Mouse (Mus musculus) lung, postnatal 0 days (tissue): Measurements from ENCODE around the gene Cox16. TPM values are rescaled to one million over a fixed set of nuclear protein-coding genes. Genes with fewer than 3 reads are reported as not detected.

Experiments
- ATAC-seq: fragments of 200-750 bp; cut with Nextera tagmentation; 2 replicates; pipeline ENCODE4 v1.8.0; 2017; ENCODE audit warnings: moderate library complexity
- DNase-seq: peaks from one replicate; pipeline ENCODE4 v3.0.0-alpha.2; 2016; ENCODE audit warnings: low spot score
- H3K27ac ChIP-seq: fragments of 300-500 bp; sonication (generic); 2 replicates; pipeline ENCODE4 v1.5.1; 2014; ENCODE audit warnings: antibody characterized with exemption, mild to moderate bottlenecking, low read length, mixed read lengths
- H3K27me3 ChIP-seq: fragments of 300-500 bp; sonication (generic); replicated peaks from 2 replicates; pipeline ENCODE4 v1.6.1; 2014; ENCODE audit warnings: low read length, mixed read lengths; ENCODE audit not compliant: insufficient read depth
- H3K36me3 ChIP-seq: fragments of 300-500 bp; sonication (generic); 2 replicates; pipeline ENCODE4 v1.6.1; 2014; ENCODE audit warnings: low read length, mixed read lengths; ENCODE audit not compliant: insufficient read depth
- H3K4me1 ChIP-seq: fragments of 300-500 bp; sonication (generic); 2 replicates; pipeline ENCODE4 v1.6.1; 2014; ENCODE audit warnings: antibody characterized with exemption, low read depth, low read length, mixed read lengths; ENCODE audit not compliant: insufficient read depth
- H3K4me2 ChIP-seq: fragments of 300-500 bp; sonication (generic); replicated peaks from 2 replicates; pipeline ENCODE4 v1.6.1; 2014; ENCODE audit warnings: low read depth, mild to moderate bottlenecking, low read length, moderate library complexity, mixed read lengths
- H3K4me3 ChIP-seq: fragments of 300-500 bp; sonication (generic); 2 replicates; pipeline ENCODE4 v1.5.1; 2014; ENCODE audit warnings: low read depth, low read length
- H3K9ac ChIP-seq: fragments of 300-500 bp; sonication (generic); replicated peaks from 2 replicates; pipeline ENCODE4 v1.6.1; 2014; ENCODE audit warnings: low read depth, mild to moderate bottlenecking
- H3K9me3 ChIP-seq: fragments of 300-500 bp; sonication (generic); 2 replicates; pipeline ENCODE4 v1.6.1; 2016; ENCODE audit warnings: low read length, mixed read lengths
- CTCF ChIP-seq: IDR thresholded peaks from 2 replicates; pipeline ENCODE4 v1.5.1; 2016; ENCODE audit warnings: antibody characterized with exemption, mild to moderate bottlenecking
- EP300 ChIP-seq: IDR thresholded peaks from 2 replicates; pipeline ENCODE4 v1.6.1; 2016; ENCODE audit warnings: antibody characterized with exemption, mild to moderate bottlenecking, control low read depth
- WGBS: fragments of 180-500 bp; shearing (Covaris S2); extraction: QIAGEN DNeasy Blood & Tissue Kit; methylation state at CpG from one replicate; pipeline ENCODE4 v1.1.7; 2014; 5-methylcytosine and 5-hydroxymethylcytosine counted together
- polyA plus RNA-seq: library from polyadenylated mRNA; unstranded; fragments of >200 nt; fragmentation: Nextera tagmentation; extraction: Ambion mirVana; gene quantifications from 2 replicates; pipeline ENCODE4 v1.2.1, GENCODE M21; 2015

The Cox16 gene
- polyA plus RNA-seq, 1 experiment from 2014 or later: 144 TPM

GRCm38 (mm10) chr12:81331937-81332874, 152.7 kb downstream of the Cox16 start:
- H3K27me3 ChIP-seq: peaks cover 12% of the 10 kb centered on the region
- TF ChIP-seq EP300 (no peak), CTCF (no peak)
- H3K4me3 ChIP-seq: peak overlapping the region; percentile 46
- WGBS: 1% methylated on average over 45 of the region's 54 CpGs
- no peak overlapping the region for H3K27ac ChIP-seq
- DNase-seq (peak; percentile 11), ATAC-seq (peak; percentile 25)
- H3K36me3 ChIP-seq: no peaks in the 10 kb centered on the region
- no peaks in the 10 kb centered on the region for H3K9me3 ChIP-seq
- H3K4me1 ChIP-seq: no peaks in the 10 kb centered on the region
- H3K9ac ChIP-seq: peak overlapping the region; percentile 26; the same call in 1 of the 2 replicates
- H3K4me2 ChIP-seq: peak overlapping the region; percentile 93

GRCm38 (mm10) chr12:81331046-81331638, 153.8 kb downstream of the Cox16 start:
- no peaks in the 10 kb centered on the region for H3K4me1 ChIP-seq
- H3K4me3 ChIP-seq: no peak overlapping the region
- no peak overlapping the region for H3K4me2 ChIP-seq
- no peaks in the 10 kb centered on the region for H3K9me3 ChIP-seq
- H3K27me3 ChIP-seq: peaks cover 12% of the 10 kb centered on the region
- WGBS: 44% methylated on average over 5 of the region's 5 CpGs
- TF ChIP-seq EP300 (no peak), CTCF (no peak)
- no peaks in the 10 kb centered on the region for H3K36me3 ChIP-seq
- DNase-seq: no peak
- H3K27ac ChIP-seq: no peak overlapping the region
- no peak for ATAC-seq
- H3K9ac ChIP-seq: no peak overlapping the region

- no peaks in the 10 kb centered on the region for H3K27me3 ChIP-seq
Observed at GRCm38 (mm10) chr12:81324991-81325390, 159.9 kb downstream of the Cox16 start.

GRCm38 (mm10) chr12:81324116-81324515, 160.8 kb downstream of the Cox16 start:
- H3K27me3 ChIP-seq: no peaks in the 10 kb centered on the region
- no peak for ATAC-seq
- H3K9me3 ChIP-seq: no peaks in the 10 kb centered on the region
- DNase-seq: no peak
- H3K9ac ChIP-seq: no peak overlapping the region
- TF ChIP-seq EP300 (no peak), CTCF (no peak)
- no peak overlapping the region for H3K4me3 ChIP-seq
- WGBS: 90% methylated on average over 3 of the region's 3 CpGs
- no peak overlapping the region for H3K27ac ChIP-seq
- H3K36me3 ChIP-seq: no peaks in the 10 kb centered on the region
- H3K4me1 ChIP-seq: no peaks in the 10 kb centered on the region
- H3K4me2 ChIP-seq: no peak overlapping the region

More at GRCm38 (mm10) chr12:81324991-81325390, 159.9 kb downstream of the Cox16 start:
- Histone ChIP-seq H3K36me3 (no peaks in the 10 kb centered on the region), H3K4me1 (no peaks in the 10 kb centered on the region), H3K4me3 (no peak overlapping the region), H3K9me3 (no peaks in the 10 kb centered on the region), H3K27ac (no peak overlapping the region), H3K4me2 (no peak overlapping the region), H3K9ac (no peak overlapping the region)
- DNase-seq (no peak), ATAC-seq (no peak)
- 60% methylated on average over 3 of the region's 3 CpGs for WGBS
- no peak for TF ChIP-seq EP300
- TF ChIP-seq CTCF: no peak

- Histone ChIP-seq H3K27me3 (no peaks in the 10 kb centered on the region), H3K4me3 (no peak overlapping the region), H3K9ac (no peak overlapping the region), H3K36me3 (no peaks in the 10 kb centered on the region), H3K9me3 (no peaks in the 10 kb centered on the region), H3K4me2 (no peak overlapping the region), H3K27ac (no peak overlapping the region), H3K4me1 (no peaks in the 10 kb centered on the region)
- 88% methylated on average over 1 of the region's 1 CpGs for WGBS
- TF ChIP-seq EP300: no peak
- no peak for TF ChIP-seq CTCF
- DNase-seq (no peak), ATAC-seq (no peak)
Observed at GRCm38 (mm10) chr12:81321021-81321420, 163.9 kb downstream of the Cox16 start.

GRCm38 (mm10) chr12:81317811-81318210, 167.1 kb downstream of the Cox16 start:
- H3K27ac ChIP-seq: no peak overlapping the region
- ATAC-seq (no peak), DNase-seq (no peak)
- no peak overlapping the region for H3K4me2 ChIP-seq
- no peak overlapping the region for H3K4me3 ChIP-seq
- no peaks in the 10 kb centered on the region for H3K9me3 ChIP-seq
- H3K36me3 ChIP-seq: no peaks in the 10 kb centered on the region
- WGBS: 44% methylated on average over 2 of the region's 2 CpGs
- TF ChIP-seq CTCF: no peak
- TF ChIP-seq EP300: no peak
- no peak overlapping the region for H3K9ac ChIP-seq
- no peaks in the 10 kb centered on the region for H3K27me3 ChIP-seq
- H3K4me1 ChIP-seq: no peaks in the 10 kb centered on the region
